Mouse (Mus musculus): ENCODE measurements around the gene Npy4r. TPM values are rescaled to one million over a fixed set of nuclear protein-coding genes. Genes with fewer than 3 reads are reported as not detected.

Gene Npy4r
- polyA plus RNA-seq, 1 experiment, result 0.14 TPM

DNA sequence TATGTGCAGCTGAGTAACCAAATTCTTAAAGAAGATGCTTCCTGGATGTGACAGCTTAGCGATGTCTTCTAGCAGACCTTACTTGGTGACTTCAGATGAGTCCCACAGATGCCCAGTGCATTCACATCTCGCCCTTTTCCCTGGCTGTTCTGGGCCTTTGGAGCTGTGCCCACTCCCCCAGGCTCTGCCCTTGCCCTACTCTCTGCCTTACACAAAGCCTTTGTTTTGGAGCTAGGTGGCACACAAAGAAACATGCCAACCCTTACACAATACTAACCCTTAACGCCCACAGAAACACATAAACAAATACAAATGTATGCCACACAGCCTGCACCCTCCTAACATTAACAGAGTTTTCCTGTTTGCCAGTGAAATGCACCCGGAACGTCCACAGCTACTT, 56.1 kb downstream of the Npy4r start:
- no peak for DNase-seq
- 46% methylated on average over 5 of the region's 5 CpGs for WGBS
- Histone ChIP-seq H3K4me1 (ENCODE audit: control insufficient read depth, insufficient read depth, low read length) (no peaks in the 10 kb centered on the region), H3K4me3 (replicated peaks; ENCODE audit: extremely low read depth, low read depth, low read length) (no peak overlapping the region)
- no peak for TF ChIP-seq CTCF (IDR thresholded peaks at IDR 0.05; ENCODE audit: insufficient read depth, low read length)
- no peak for TF ChIP-seq POLR2A (IDR thresholded peaks at IDR 0.05; ENCODE audit: borderline replicate concordance, extremely low read depth, low read depth, low read length)

Other genes with a start within 250 kb of the Npy4r start
- gene Gdf10, start 228.9 kb downstream of the Npy4r start, polyA plus RNA-seq (2012; rRNA removed), result 14.3 and 15.1 TPM in 2 replicates
- gene Gdf2, start 211.4 kb downstream of the Npy4r start, polyA plus RNA-seq (2012; rRNA removed), result 0.25 and 0.45 TPM in 2 replicates
- not detected in 2 replicates for gene Rbp3, start 198.5 kb downstream of the Npy4r start, polyA plus RNA-seq (2012; rRNA removed)
- not detected in 2 replicates for gene Zfp488, start 173.7 kb downstream of the Npy4r start, polyA plus RNA-seq (2012; rRNA removed)
- gene Gm30083, start 137.3 kb downstream of the Npy4r start, polyA plus RNA-seq (2012; rRNA removed), result not detected in 2 replicates
- not detected in 2 replicates for gene Gm5460, start 135.7 kb downstream of the Npy4r start, polyA plus RNA-seq (2012; rRNA removed)
- gene Antxrl, start 99.8 kb downstream of the Npy4r start, polyA plus RNA-seq (2012; rRNA removed), result not detected in 2 replicates
- gene Anxa8, start 66.5 kb downstream of the Npy4r start, polyA plus RNA-seq (2012; rRNA removed), result 13.1 and 21.8 TPM in 2 replicates
- not detected in 2 replicates for gene A630023A22Rik, start 49.7 kb downstream of the Npy4r start, polyA plus RNA-seq (2012; rRNA removed)
- gene Gprin2, start 49.2 kb upstream of the Npy4r start, polyA plus RNA-seq (2012; rRNA removed), result 0.15 and 0.59 TPM in 2 replicates
- 10.3 and 12.2 TPM in 2 replicates for gene Syt15, start 67.1 kb upstream of the Npy4r start, polyA plus RNA-seq (2012; rRNA removed)
- 2.4 and 2.7 TPM in 2 replicates for gene Shld2, start 158.0 kb upstream of the Npy4r start, polyA plus RNA-seq (2012; rRNA removed)
- gene Glud1, start 158.2 kb upstream of the Npy4r start, polyA plus RNA-seq (2012; rRNA removed), result 63.6 and 83.7 TPM in 2 replicates
- gene Fam25c, start 202.9 kb upstream of the Npy4r start, polyA plus RNA-seq (2012; rRNA removed), result 68.4 TPM in 1 of 2 replicates, not detected in the other
- gene Sncg, start 222.3 kb upstream of the Npy4r start, polyA plus RNA-seq (2012; rRNA removed), result 10.1 and 10.2 TPM in 2 replicates
- gene Mmrn2, start 223.0 kb upstream of the Npy4r start, polyA plus RNA-seq (2012; rRNA removed), result 21.9 and 22.2 TPM in 2 replicates